26 mouse cellular contexts compared by ENCODE assay signal in genomic region chr6:126531306-126531705, GRCm38 (mm10). TPM values are rescaled to one million over a fixed set of nuclear protein-coding genes. Genes with fewer than 3 reads are reported as not detected.
DNase-seq lines count a peak whose midpoint lies in the region; ATAC-seq lines count a peak whose summit lies in the region.
"Had no signal": no experiment of that assay in that cellular context is flagged by ENCODE, and none has a peak within 500 bp of the region (broad histone marks: within the 10 kb centered on the region; RNA-seq: fewer than 3 reads in every experiment).

No protein-coding gene starts in this region.

- H3K4me3 ChIP-seq in heart, embryonic 15.5 days, result no peak overlapping the region
- H3K4me3 ChIP-seq: embryonic facial prominence, embryonic 15.5 days; erythroblast, embryonic 14.5 days; forebrain, embryonic 10.5 days; hindbrain, embryonic 10.5 days; intestine, embryonic 15.5 days had no signal

- H3K9ac ChIP-seq in heart, embryonic 15.5 days, result no peak overlapping the region
- H3K9ac ChIP-seq: embryonic facial prominence, embryonic 15.5 days; hindbrain, embryonic 14.5 days; intestine, embryonic 15.5 days had no signal

- no peaks in the 10 kb centered on the region for H3K9me3 ChIP-seq in heart, embryonic 15.5 days (replicated peaks)
- H3K9me3 ChIP-seq: embryonic facial prominence, embryonic 15.5 days; forebrain, embryonic 10.5 days; hindbrain, embryonic 10.5 days; intestine, embryonic 15.5 days had no signal

- no peak for DNase-seq in heart, postnatal 10 days
- peak; percentile 17 for DNase-seq in ES-CJ7 (ENCODE audit: low read depth, low spot score)
- DNase-seq in Muller cell, postnatal 12 days (ENCODE audit: inconsistent ontology term), result peak; percentile 76
- peak; percentile 35 for DNase-seq in retina, embryonic 14.5 days (ENCODE audit: low spot score)
- no peak for DNase-seq in kidney, postnatal 14 days
- DNase-seq in kidney, postnatal 4 days, result no peak
- DNase-seq: adrenal gland, adult 8-10 months; adrenal gland, postnatal 36 days; cerebellum, adult 11 months; cerebellum, adult 8-10 months; cerebellum, postnatal 14 days; embryo, embryonic 11 days; heart, postnatal 14 days; kidney, adult 18-20 months had no signal

- H3K27me3 ChIP-seq in heart, embryonic 15.5 days, result peaks cover 23% of the 10 kb centered on the region

- H3K4me1 ChIP-seq in heart, embryonic 15.5 days (replicated peaks), result peaks cover 26% of the 10 kb centered on the region

- H3K4me2 ChIP-seq in heart, embryonic 15.5 days, result 0 out of 2 replicates have a peak overlapping the region, but pooled peaks have one; percentile 9
- H3K4me2 ChIP-seq: embryonic facial prominence, embryonic 15.5 days; hindbrain, embryonic 14.5 days; intestine, embryonic 15.5 days had no signal

- intact Hi-C loops in heart, postnatal 10 days (cut with DNase I), result no loop called here

- no peak overlapping the region for H3K27ac ChIP-seq in heart, embryonic 15.5 days
- H3K27ac ChIP-seq: embryonic facial prominence, embryonic 15.5 days; forebrain, embryonic 10.5 days; hindbrain, embryonic 10.5 days; hindbrain, embryonic 14.5 days; intestine, embryonic 15.5 days had no signal

- 83% methylated on average over 4 of the region's 4 CpGs for WGBS in heart, embryonic 15.5 days

- H3K36me3 ChIP-seq in heart, embryonic 15.5 days, result no peaks in the 10 kb centered on the region
- H3K36me3 ChIP-seq: embryonic facial prominence, embryonic 15.5 days; forebrain, embryonic 10.5 days; hindbrain, embryonic 10.5 days; intestine, embryonic 15.5 days had no signal

- no peak for ATAC-seq in heart, embryonic 15.5 days (replicated peaks; ENCODE audit: insufficient number of reproducible peaks, insufficient read depth, low FRiP score, low read depth)
- ATAC-seq: CD4-positive, CD25-positive, alpha-beta regulatory T cell, adult 4 months; forebrain, embryonic 14.5 days; intestine, embryonic 15.5 days; Patski had no signal

RNA-seq across cellular contexts. Expression of gene Kcna5, which starts 3.9 kb away (rescaled TPM):
- polyA plus RNA-seq in heart, embryonic 15.5 days (2015; fragmentation: Nextera tagmentation; extraction: Ambion mirVana), result 7.4 and 7.5 TPM in 2 replicates
- 10 to 100 TPM; 14.3 to 21.5 TPM for total RNA-seq in heart, postnatal 10 days (2021)
- total RNA-seq: common myeloid progenitor, adult 5-6 weeks; MEL had no signal
- polyA plus RNA-seq: CD4-positive, CD25-positive, alpha-beta regulatory T cell, adult 4 months; erythroblast, embryonic 14.5 days had no signal

Comparison
In these comparisons a context has a peak if more than half of its experiments do, and no peak if none do; other contexts are left out.
1. DNase-seq: peak in ES-CJ7 (single experiment), Muller cell, postnatal 12 days (single experiment) and retina, embryonic 14.5 days (single experiment); none in heart, postnatal 10 days (0 of 2), kidney, postnatal 14 days (single experiment) and kidney, postnatal 4 days (0 of 2).